Mouse (Mus musculus): ENCODE data around the gene Bcl10. TPM values are rescaled to one million over a fixed set of nuclear protein-coding genes. Genes with fewer than 3 reads are reported as not detected.
"Not testable (repeated sequence)": the region's sequence is repeated elsewhere in the genome, so short reads cannot be mapped to it uniquely, and the experiment has no call there.

Bcl10 gene
- polyA plus RNA-seq, 1 experiment from 2014 or later, result 33.7 TPM

DNA sequence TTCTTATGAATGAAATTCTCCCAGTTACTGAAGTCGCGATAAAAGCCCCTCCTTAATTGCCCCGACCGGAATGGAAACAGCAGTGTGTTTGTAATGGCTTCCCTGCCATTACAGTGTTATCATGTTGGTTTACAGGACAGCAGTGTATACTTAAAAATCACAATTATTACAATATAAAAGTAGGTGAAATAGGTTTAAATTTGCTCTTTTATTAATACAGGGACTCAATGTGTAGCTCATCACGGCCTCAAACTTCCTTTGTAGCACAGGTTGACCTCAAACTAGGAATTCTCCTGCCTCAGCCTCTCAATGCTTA is 28.2 kb downstream of the Bcl10 start:
- Histone ChIP-seq H3K36me3 (ENCODE audit: inconsistent target) (no peaks in the 10 kb centered on the region), H3K79me2 (ENCODE audit: inconsistent target) (no peaks in the 10 kb centered on the region), H3K27ac (no peak overlapping the region), H3K4me3 (ENCODE audit: inconsistent target) (no peak overlapping the region)
- WGBS (ENCODE audit: missing documents), result 85% methylated on average over 5 of the region's 5 CpGs

DNA sequence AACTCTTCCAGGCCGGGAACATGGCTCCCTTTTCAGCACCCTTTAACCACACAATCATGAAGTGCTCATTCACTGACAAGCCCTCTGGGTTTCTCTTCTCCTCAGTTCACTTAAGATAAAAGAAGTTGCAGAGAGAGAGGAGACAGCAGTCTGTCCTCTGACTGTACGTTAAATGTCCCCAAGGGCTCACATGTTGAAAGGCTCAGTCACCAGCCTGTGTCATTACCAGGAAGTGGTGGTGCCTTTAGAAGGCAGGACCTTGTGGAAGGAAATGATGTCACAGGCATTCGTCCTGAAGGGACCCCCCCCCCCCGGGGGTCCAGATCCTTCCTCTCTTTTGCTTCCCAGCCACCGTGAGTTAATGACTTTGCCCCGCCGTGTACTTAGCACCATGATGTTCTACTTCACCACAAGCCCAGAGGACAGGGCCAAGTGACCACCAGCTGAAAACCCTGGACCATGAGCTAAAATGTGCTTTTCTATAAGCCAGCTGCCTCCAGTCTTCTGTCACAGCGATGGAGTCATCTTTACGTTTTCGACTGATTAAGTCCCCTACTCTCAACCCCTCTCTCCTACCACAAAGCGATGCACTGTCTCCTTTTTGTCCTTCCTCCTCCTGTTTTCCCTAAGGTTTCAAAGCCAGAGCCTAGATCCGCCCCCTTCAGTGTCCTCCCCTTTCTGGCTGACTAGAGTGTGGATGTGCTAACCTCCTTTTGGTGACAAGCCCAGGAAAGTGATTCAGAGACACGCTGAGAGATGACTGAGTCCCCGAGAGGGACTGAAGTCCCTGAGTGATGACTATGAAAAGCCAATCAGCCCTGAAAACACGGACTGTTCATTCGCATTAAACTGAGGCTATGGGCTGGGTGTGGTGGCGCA is 28.9 kb downstream of the Bcl10 start:
- Histone ChIP-seq H3K4me3 (ENCODE audit: inconsistent target) (no peak overlapping the region), H3K79me2 (ENCODE audit: inconsistent target) (no peaks in the 10 kb centered on the region), H3K27ac (no peak overlapping the region), H3K36me3 (ENCODE audit: inconsistent target) (no peaks in the 10 kb centered on the region)
- WGBS (ENCODE audit: missing documents), result 63% methylated on average over 17 of the region's 17 CpGs

DNA sequence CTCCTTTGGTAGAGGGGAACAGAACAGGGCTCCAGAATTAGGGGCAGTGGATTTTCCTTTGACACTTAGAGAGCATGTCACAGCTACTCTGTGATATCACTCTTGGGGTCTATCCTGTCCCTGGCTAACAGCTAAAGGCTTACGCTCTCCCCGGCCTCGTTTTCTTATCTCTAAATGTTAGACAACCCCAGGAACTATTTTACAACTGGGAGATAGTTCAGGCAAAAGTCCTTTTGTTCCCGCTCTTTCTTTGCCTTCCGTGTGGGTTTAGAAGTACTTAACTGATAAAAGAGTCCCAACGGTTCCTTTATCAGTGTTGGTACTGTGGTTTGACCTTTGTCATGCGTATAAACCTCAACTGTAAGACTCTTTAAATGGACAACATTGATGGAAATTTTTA is 30.3 kb downstream of the Bcl10 start:
- H3K27ac ChIP-seq, result no peak overlapping the region
- H3K4me3 ChIP-seq (ENCODE audit: inconsistent target), result no peak overlapping the region
- WGBS (ENCODE audit: missing documents), result 80% methylated on average over 7 of the region's 7 CpGs
- H3K36me3 ChIP-seq (ENCODE audit: inconsistent target), result no peaks in the 10 kb centered on the region
- no peaks in the 10 kb centered on the region for H3K79me2 ChIP-seq (ENCODE audit: inconsistent target)

DNA sequence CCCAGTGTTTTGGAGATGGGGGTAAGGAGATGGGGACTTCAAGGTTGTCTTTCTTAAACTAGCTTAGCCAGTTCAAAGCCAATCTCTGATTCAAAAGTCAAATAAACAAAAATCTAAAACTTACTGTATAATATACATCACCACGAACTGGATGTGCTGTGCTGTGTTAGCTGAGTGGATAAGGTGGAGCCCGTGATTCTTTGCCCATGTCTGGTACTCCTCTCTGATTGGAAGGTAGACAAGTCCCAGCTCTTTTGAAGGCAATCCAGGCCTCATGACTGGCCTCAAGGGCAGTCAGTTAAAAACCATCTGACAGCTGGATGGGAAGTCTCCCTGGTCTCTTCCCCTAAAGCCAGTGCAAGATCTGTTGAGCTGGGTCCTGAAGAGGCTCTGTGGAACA is 30.8 kb downstream of the Bcl10 start:
- no peak overlapping the region for H3K27ac ChIP-seq
- WGBS (ENCODE audit: missing documents), result 83% methylated on average over 1 of the region's 2 CpGs

DNA sequence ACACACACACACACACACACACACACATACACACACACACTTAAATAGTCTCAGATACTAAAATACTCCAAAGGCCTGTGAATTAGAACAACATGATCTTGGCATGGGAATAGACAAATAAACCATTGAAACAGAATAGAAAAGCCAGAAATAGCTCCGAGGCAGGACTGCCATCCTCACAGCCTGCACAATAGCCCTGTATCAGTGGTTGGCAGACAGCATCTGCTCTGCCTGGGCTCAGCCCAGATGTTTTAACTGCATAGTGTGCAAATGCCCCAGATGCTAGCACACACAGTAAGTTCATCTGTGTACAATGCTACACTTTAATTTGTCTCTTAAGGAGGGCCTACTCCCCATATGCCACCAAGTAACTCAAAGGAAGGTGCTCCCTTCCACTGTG is 37.2 kb downstream of the Bcl10 start:
- no peaks in the 10 kb centered on the region for H3K36me3 ChIP-seq (ENCODE audit: inconsistent target)
- H3K79me2 ChIP-seq (ENCODE audit: inconsistent target), result no peaks in the 10 kb centered on the region
- no peak overlapping the region for H3K4me3 ChIP-seq (ENCODE audit: inconsistent target)
- H3K27ac ChIP-seq, result no peak overlapping the region
- WGBS (ENCODE audit: missing documents), result 100% methylated on average over 1 of the region's 1 CpGs

More for the DNA sequence above, 30.8 kb downstream of the Bcl10 start:
- Histone ChIP-seq H3K4me3 (ENCODE audit: inconsistent target) (no peak overlapping the region), H3K79me2 (ENCODE audit: inconsistent target) (no peaks in the 10 kb centered on the region), H3K36me3 (ENCODE audit: inconsistent target) (no peaks in the 10 kb centered on the region)

DNA sequence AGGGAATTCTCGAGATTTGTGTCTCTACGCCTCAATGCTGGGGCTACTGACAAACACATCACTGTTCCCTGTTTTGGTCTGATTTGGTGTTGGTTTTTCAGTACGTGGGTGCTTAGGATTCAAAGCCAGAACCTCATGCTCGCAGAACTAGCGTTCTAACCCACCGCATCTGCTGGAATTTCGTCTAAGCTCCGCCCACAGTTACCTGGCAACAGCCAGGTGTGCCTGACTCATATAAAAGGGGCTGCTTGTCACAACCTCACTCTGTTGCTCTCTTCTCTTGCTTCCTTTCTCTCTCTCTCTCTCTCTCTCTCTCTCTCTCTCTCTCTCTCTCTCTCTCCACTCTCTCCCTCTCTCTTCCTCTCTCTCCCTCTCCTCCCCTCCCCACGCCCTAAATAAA is 39.8 kb downstream of the Bcl10 start:
- WGBS (ENCODE audit: missing documents), result 84% methylated on average over 9 of the region's 9 CpGs
- no peak overlapping the region for H3K27ac ChIP-seq
- H3K36me3 ChIP-seq (ENCODE audit: inconsistent target), result no peaks in the 10 kb centered on the region
- H3K79me2 ChIP-seq (ENCODE audit: inconsistent target), result no peaks in the 10 kb centered on the region
- H3K4me3 ChIP-seq (ENCODE audit: inconsistent target), result no peak overlapping the region

DNA sequence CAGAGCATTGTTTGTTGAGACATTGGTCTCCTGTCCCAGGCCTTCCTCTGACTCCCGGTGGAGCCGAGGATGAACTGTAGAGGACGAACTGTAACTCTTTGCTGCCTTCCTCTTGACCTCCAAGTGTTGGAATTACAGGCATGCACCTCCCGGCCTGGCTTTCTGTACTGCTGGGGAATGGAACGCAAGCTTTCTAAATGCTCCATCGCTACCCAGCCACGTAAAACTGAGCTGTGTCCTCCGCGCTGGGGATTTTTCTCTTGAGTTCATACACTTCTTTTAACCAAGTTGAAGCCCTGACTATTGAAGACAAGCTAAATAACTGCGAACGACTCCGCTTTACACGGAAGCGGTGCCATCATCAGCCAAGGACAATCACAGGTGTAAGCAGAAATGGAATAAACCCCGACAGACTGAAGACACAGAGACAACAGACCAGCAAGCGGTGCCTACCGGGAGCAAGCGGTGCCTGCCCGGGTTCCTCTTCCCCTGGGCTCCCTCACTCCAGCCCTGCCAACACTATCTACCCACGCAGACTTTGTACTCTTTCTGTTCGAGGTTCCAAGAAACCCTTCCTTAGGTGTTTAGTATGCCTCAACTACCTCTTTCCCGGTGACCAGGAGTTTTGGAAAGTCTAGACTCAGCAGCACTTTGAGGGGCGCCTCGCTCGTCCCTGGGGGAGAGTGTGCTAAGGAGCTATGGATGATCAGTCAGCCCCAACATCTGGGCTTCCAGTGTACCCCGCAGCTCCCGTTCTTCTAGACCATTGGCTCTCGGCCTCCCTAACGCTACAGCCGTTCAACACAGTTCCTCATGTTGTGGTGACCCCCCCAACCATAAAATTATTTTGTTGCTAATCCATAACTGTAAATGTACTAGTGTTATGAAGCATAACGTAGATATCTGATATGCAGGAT is 40.8 kb downstream of the Bcl10 start:
- no peaks in the 10 kb centered on the region for H3K79me2 ChIP-seq (ENCODE audit: inconsistent target)
- no peaks in the 10 kb centered on the region for H3K36me3 ChIP-seq (ENCODE audit: inconsistent target)
- H3K4me3 ChIP-seq (ENCODE audit: inconsistent target), result no peak overlapping the region
- 39% methylated on average over 30 of the region's 31 CpGs for WGBS (ENCODE audit: missing documents)
- H3K27ac ChIP-seq, result 0 out of 2 replicates have a peak overlapping the region, but pooled peaks have one; percentile 1

DNA sequence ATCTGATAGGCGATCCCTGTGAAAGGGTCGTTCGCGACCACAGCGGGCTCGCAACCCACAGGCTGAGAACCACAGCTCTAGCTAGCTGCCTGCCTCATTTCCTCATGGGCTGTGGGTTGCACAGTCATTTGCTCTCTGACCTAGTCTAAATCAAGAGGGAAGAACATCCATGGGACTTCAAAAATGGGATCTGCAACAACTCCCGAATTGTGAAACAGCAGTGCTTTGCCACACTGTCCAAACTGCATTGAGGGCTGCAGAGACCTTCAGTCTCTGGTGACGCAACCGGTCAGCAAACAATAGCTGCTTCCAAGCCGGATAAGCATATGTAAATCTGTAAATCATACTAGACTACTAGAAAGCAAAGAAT is 41.4 kb downstream of the Bcl10 start:
- 0 out of 2 replicates have a peak overlapping the region, but pooled peaks have one; percentile 1 for H3K27ac ChIP-seq
- WGBS (ENCODE audit: missing documents), result 8% methylated on average over 10 of the region's 10 CpGs
- no peak overlapping the region for H3K4me3 ChIP-seq (ENCODE audit: inconsistent target)
- H3K36me3 ChIP-seq (ENCODE audit: inconsistent target), result no peaks in the 10 kb centered on the region
- H3K79me2 ChIP-seq (ENCODE audit: inconsistent target), result no peaks in the 10 kb centered on the region

DNA sequence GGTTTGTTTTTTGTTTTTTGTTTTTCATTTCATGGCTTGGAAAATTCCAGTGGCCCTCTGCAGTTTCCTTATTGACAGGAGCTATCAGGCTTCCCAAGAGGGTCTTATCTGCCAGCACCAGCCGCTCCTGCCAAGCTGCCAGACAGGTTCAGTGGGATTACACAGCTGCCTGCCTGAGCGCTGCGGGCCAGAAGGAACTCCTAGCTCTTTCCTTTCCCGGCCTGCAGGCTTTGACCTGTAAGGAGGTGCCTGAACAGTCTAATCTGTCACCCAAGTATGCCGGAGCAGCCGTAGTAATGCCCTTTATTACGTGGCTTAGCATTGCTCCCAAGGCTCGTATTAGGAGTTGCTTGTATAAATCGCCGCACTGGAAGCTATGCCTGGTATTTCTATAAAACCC is 41.9 kb downstream of the Bcl10 start:
- H3K27ac ChIP-seq, result 0 out of 2 replicates have a peak overlapping the region, but pooled peaks have one; percentile 1
- 76% methylated on average over 10 of the region's 10 CpGs for WGBS (ENCODE audit: missing documents)
- no peak overlapping the region for H3K4me3 ChIP-seq (ENCODE audit: inconsistent target)
- H3K36me3 ChIP-seq (ENCODE audit: inconsistent target), result no peaks in the 10 kb centered on the region
- H3K79me2 ChIP-seq (ENCODE audit: inconsistent target), result no peaks in the 10 kb centered on the region

DNA sequence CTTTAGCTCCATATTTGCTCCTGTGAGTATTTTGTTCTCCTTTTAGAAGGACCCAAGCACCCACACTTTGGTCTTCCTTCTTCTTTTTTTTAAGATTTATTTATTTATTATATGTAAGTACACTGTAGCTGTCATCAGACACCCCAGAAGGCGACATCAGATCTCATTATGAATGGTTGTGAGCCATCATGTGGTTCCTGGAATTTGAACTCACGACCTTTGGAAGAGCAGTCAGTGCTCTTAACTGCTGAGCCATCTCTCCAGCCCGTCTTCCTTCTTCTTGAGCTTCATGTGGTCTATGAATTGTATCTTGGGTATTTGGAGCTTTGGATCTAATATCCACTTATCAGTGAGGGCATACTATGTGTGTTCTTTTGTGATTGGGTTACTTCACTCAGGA is 43.0 kb downstream of the Bcl10 start:
- H3K4me3 ChIP-seq (ENCODE audit: inconsistent target); H3K27ac ChIP-seq; H3K79me2 ChIP-seq (ENCODE audit: inconsistent target); H3K36me3 ChIP-seq (ENCODE audit: inconsistent target): not testable (repeated sequence)
- 94% methylated on average over 3 of the region's 3 CpGs for WGBS (ENCODE audit: missing documents)

DNA sequence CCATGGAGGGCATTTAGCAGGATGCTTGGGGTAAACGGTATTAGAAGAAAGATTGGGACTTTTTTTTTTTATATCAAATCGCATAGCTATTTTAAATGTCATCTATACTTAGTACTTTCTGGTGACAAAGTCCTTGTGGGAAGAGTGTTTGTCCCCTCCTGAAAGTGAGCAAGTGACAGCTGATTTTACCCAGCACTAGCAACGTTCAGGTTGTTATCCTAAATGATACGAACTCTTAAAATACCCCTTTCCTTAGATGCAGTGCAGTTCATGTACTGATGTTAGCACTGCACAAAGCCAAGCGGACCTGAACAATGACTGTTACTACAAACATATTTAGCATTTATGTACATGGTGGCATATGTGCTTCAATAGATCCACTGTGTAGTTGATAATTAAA is 44.2 kb downstream of the Bcl10 start:
- Histone ChIP-seq H3K79me2 (ENCODE audit: inconsistent target) (no peaks in the 10 kb centered on the region), H3K27ac (no peak overlapping the region), H3K4me3 (ENCODE audit: inconsistent target) (no peak overlapping the region), H3K36me3 (ENCODE audit: inconsistent target) (no peaks in the 10 kb centered on the region)
- 96% methylated on average over 5 of the region's 5 CpGs for WGBS (ENCODE audit: missing documents)

DNA sequence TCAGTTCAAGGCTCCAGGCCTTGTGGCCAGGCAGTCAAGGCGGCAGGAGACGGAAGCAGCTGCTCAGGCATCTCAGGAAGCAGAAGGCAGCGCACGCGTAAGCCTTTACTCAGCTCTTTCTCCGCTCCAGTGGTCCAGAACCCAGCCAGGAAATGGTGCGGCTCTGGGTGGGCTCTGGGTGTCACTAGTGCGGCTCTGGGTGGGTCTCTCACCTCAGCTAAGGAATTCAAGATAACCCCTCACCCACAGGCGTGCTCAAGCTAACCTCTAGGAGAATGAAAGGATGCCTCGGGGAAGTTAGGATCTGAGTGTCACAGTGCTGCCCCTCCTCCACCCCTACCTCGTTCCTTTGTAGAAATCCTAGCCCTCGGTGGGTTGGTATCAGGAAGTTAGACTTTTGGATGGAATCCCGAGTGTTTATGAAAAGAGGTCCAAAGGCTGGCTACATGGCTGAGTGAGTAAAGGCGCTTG is 46.5 kb downstream of the Bcl10 start:
- no peaks in the 10 kb centered on the region for H3K79me2 ChIP-seq (ENCODE audit: inconsistent target)
- no peak overlapping the region for H3K4me3 ChIP-seq (ENCODE audit: inconsistent target)
- no peaks in the 10 kb centered on the region for H3K36me3 ChIP-seq (ENCODE audit: inconsistent target)
- H3K27ac ChIP-seq, result no peak overlapping the region
- 26% methylated on average over 14 of the region's 14 CpGs for WGBS (ENCODE audit: missing documents)

DNA sequence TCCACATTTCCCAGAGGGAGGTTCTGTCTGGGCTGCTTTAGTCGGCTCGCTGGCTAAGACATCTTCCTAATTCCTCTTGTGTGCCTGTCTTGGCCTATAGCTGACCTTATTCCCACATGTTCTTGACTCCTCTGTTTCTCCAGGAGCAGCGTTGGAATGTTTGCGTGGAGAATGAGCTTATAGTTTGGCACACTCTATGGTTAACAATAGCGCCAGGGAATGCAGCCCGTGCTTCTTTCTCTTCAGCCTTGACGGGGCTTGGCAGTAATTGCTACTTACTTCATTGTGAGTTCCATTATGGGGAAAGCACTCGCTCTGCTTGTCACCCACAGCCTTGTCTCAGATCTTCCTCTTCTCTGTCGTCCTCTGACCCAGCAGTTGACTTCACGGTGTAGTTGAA is 48.9 kb downstream of the Bcl10 start:
- 89% methylated on average over 10 of the region's 10 CpGs for WGBS (ENCODE audit: missing documents)
- H3K36me3 ChIP-seq (ENCODE audit: inconsistent target), result no peaks in the 10 kb centered on the region
- no peak overlapping the region for H3K27ac ChIP-seq
- no peak overlapping the region for H3K4me3 ChIP-seq (ENCODE audit: inconsistent target)
- H3K79me2 ChIP-seq (ENCODE audit: inconsistent target), result no peaks in the 10 kb centered on the region

DNA sequence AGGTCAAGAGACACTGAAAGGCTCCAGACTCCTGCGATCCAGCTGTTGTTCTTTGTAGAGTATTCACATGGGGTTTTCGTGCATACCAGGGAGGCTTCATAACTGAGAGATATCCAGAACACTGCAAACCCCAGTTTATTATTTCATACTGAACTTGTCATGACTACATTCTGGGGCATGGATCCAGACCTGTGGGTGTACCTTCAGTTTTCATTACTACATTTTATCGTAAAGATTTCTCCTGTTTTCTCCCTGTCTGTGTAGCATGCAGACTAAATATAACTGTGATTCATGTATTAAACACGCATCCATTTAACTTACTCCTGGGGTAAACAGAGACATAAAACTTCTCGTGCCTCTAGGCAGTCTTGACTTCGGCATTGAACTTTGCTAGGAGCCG is 52.4 kb downstream of the Bcl10 start:
- no peaks in the 10 kb centered on the region for H3K36me3 ChIP-seq (ENCODE audit: inconsistent target)
- no peak overlapping the region for H3K27ac ChIP-seq
- WGBS (ENCODE audit: missing documents), result 93% methylated on average over 7 of the region's 7 CpGs
- no peaks in the 10 kb centered on the region for H3K79me2 ChIP-seq (ENCODE audit: inconsistent target)
- H3K4me3 ChIP-seq (ENCODE audit: inconsistent target), result no peak overlapping the region
